Mouse (Mus musculus) stomach, embryonic 14.5 days (tissue): ENCODE measurements around the gene Bpifa5. TPM values are rescaled to one million over a fixed set of nuclear protein-coding genes. Genes with fewer than 3 reads are reported as not detected.

Experiments used
- ATAC-seq: fragments of 200-750 bp; cut with Nextera tagmentation; 2 replicates; pipeline ENCODE4 v1.8.0; 2017; ENCODE audit warnings: low read depth, moderate TSS enrichment; ENCODE audit not compliant: insufficient number of reproducible peaks, insufficient read depth, low FRiP score
- H3K27ac ChIP-seq: fragments of 300-500 bp; sonication (generic); 2 replicates; pipeline ENCODE4 v1.5.1; 2014; ENCODE audit warnings: mild to moderate bottlenecking, low read length, moderate library complexity, mixed read lengths
- H3K27me3 ChIP-seq: fragments of 300-500 bp; sonication (generic); 2 replicates; pipeline ENCODE4 v1.6.1; 2014; ENCODE audit warnings: low read length, control low read depth, mixed read lengths; ENCODE audit not compliant: control insufficient read depth, insufficient read depth
- H3K36me3 ChIP-seq: fragments of 300-500 bp; sonication (generic); 2 replicates; pipeline ENCODE4 v1.6.1; 2014; ENCODE audit warnings: mild to moderate bottlenecking, control low read depth, low read length, moderate library complexity, mixed read lengths; ENCODE audit not compliant: control insufficient read depth, insufficient read depth
- H3K4me1 ChIP-seq: fragments of 300-500 bp; sonication (generic); 2 replicates; pipeline ENCODE4 v1.6.1; 2014; ENCODE audit warnings: low read length, control low read depth, mixed read lengths; ENCODE audit not compliant: control insufficient read depth, insufficient read depth
- H3K4me2 ChIP-seq: fragments of 300-500 bp; sonication (generic); replicated peaks from 2 replicates; pipeline ENCODE4 v1.6.1; 2014; ENCODE audit warnings: low read depth, low read length, control low read depth
- H3K4me3 ChIP-seq: fragments of 300-500 bp; sonication (generic); 2 replicates; pipeline ENCODE4 v1.5.1; 2014; ENCODE audit warnings: low read depth, low read length, control low read depth
- H3K9ac ChIP-seq: fragments of 300-500 bp; sonication (generic); replicated peaks from 2 replicates; pipeline ENCODE4 v1.6.1; 2014; ENCODE audit warnings: low read depth, mild to moderate bottlenecking, control low read depth, low read length, moderate library complexity, mixed read lengths
- H3K9me3 ChIP-seq: fragments of 300-500 bp; sonication (generic); 2 replicates; pipeline ENCODE4 v1.6.1; 2016; ENCODE audit warnings: low read depth, low read length, control low read depth; ENCODE audit not compliant: control insufficient read depth
- WGBS: fragments of 180-500 bp; shearing (Covaris S2); extraction: QIAGEN DNeasy Blood & Tissue Kit; methylation state at CpG from one replicate; pipeline ENCODE4 v1.1.7; 2014; 5-methylcytosine and 5-hydroxymethylcytosine counted together
- polyA plus RNA-seq: library from polyadenylated mRNA; unstranded; fragments of >200 nt; fragmentation: Nextera tagmentation; extraction: Ambion mirVana; gene quantifications from 2 replicates; pipeline ENCODE4 v1.2.1, GENCODE M21; 2014

Bpifa5 gene
- polyA plus RNA-seq, 1 experiment from 2014 or later: not detected

DNA sequence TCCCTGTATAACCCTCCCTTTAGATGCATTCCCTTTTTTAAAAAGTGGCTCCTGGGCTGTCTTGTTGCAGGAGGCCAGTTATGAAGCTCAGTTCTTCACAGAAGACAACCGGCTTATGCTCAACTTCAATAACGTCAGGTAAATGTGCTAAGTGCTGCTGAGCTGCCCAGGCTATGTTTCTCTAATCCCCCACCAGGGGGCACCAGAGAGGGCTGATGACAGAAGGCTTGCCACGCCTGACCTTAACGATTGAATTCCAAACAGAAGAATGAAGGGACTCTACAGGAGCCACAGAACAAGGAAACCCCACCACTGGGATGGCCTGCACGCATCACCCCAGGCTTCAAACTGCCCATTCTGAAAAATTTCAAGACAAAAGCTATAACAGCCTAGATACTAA, 52.8 kb downstream of the Bpifa5 start:
- no peak overlapping the region for H3K27ac ChIP-seq
- no peaks in the 10 kb centered on the region for H3K36me3 ChIP-seq
- H3K9ac ChIP-seq: no peak overlapping the region
- no peak overlapping the region for H3K4me2 ChIP-seq
- no peaks in the 10 kb centered on the region for H3K27me3 ChIP-seq
- no peaks in the 10 kb centered on the region for H3K4me1 ChIP-seq
- no peak overlapping the region for H3K4me3 ChIP-seq
- H3K9me3 ChIP-seq: no peaks in the 10 kb centered on the region
- peak; percentile 26; the same call in 1 of the 2 replicates for ATAC-seq
- 13% methylated on average over 5 of the region's 5 CpGs for WGBS

Other genes starting within 250 kb of the Bpifa5 start
- not detected in 2 replicates for gene Bpifb3, start 244.4 kb upstream of the Bpifa5 start, polyA plus RNA-seq
- not detected in 2 replicates for gene Bpifb4, start 224.4 kb upstream of the Bpifa5 start, polyA plus RNA-seq
- not detected in 2 replicates for gene Bpifa6, start 187.7 kb upstream of the Bpifa5 start, polyA plus RNA-seq
- gene Bpifa2, start 154.3 kb upstream of the Bpifa5 start, polyA plus RNA-seq: not detected in 2 replicates
- not detected in 2 replicates for gene Bpifa3, start 32.3 kb upstream of the Bpifa5 start, polyA plus RNA-seq
- gene Bpifa1, start 19.7 kb upstream of the Bpifa5 start, polyA plus RNA-seq: not detected in 2 replicates
- gene Bpifb1, start 28.2 kb downstream of the Bpifa5 start, polyA plus RNA-seq: 148 and 184 TPM in 2 replicates
- 0.45 and 1.0 TPM in 2 replicates for gene Bpifb5, start 61.1 kb downstream of the Bpifa5 start, polyA plus RNA-seq
- not detected in 2 replicates for gene Bpifb9a, start 95.2 kb downstream of the Bpifa5 start, polyA plus RNA-seq
- not detected in 2 replicates for gene Bpifb9b, start 144.6 kb downstream of the Bpifa5 start, polyA plus RNA-seq
- 12.2 and 15.8 TPM in 2 replicates for gene Cdk5rap1, start 210.4 kb downstream of the Bpifa5 start, polyA plus RNA-seq
- 2.4 and 3.1 TPM in 2 replicates for gene Snta1, start 245.5 kb downstream of the Bpifa5 start, polyA plus RNA-seq